Mouse (Mus musculus) heart, postnatal 0 days (tissue): ENCODE measurements around the gene Cenpa.

Experiments used
- CTCF ChIP-seq: IDR thresholded peaks from 2 replicates; pipeline ENCODE4 v1.5.1; 2016; ENCODE audit warnings: antibody characterized with exemption, control low read depth, low read depth
- EP300 ChIP-seq: IDR thresholded peaks from 2 replicates; pipeline ENCODE4 v1.6.1; 2016; ENCODE audit warnings: antibody characterized with exemption, low read depth

DNA sequence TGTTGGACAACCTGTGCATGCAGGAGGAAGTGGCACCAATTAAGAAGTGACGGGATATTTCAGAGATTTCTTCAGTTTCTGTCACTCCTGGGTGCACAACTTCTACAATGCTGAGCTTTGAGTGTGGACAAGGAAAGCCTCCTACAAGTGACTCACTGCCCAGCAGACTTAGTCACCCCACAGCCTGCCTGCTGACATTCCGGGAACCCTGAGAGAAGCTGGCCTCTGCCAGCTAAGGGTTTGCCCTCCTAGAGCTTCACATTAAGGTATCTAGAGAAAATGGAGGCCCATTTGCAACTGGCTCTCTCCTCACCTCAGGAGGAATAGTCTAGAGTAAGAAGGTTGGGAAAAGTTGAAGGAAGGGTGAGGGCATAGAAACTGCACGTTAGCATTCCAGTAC is 15.0 kb upstream of the Cenpa start:
- TF ChIP-seq EP300, result no peak
- TF ChIP-seq CTCF, result no peak
